Comparison of ENCODE assay signal across 11 mouse cellular contexts in genomic region chr5:24591268-24591721, GRCm38 (mm10). TPM values are rescaled to one million over a fixed set of nuclear protein-coding genes. Genes with fewer than 3 reads are reported as not detected.
A peak's percentile ranks its signal among the peaks of the same experiment; 100 is the strongest.
DNase-seq lines count a peak whose midpoint lies in the region; ATAC-seq and TF ChIP-seq lines count a peak whose summit lies in the region.
"Had no signal": no experiment of that assay in that cellular context is flagged by ENCODE, and none has a peak within 500 bp of the region (broad histone marks: within the 10 kb centered on the region; RNA-seq: fewer than 3 reads in every experiment).

No protein-coding gene starts in this region.

- TF ChIP-seq POLR2A in heart, adult 2 months (IDR thresholded peaks at IDR 0.05; ENCODE audit: insufficient read depth, low read depth, low read length), result no peak
- TF ChIP-seq POLR2A in liver, adult 2 months (IDR thresholded peaks at IDR 0.05; ENCODE audit: extremely low read depth, insufficient read depth, low read length), result no peak

- no peaks in the 10 kb centered on the region for H3K36me3 ChIP-seq in heart, adult 2 months (ENCODE audit: control insufficient read depth, insufficient read depth, low read length)
- peaks cover 82% of the 10 kb centered on the region for H3K36me3 ChIP-seq in heart, embryonic 14.5 days (ENCODE audit: control insufficient read depth, insufficient read depth, low read length)
- peaks cover 3% of the 10 kb centered on the region for H3K36me3 ChIP-seq in liver, adult 2 months (ENCODE audit: control insufficient read depth, insufficient read depth, low read length)

- no peak for TF ChIP-seq EP300 in heart, adult 2 months (IDR thresholded peaks at IDR 0.05; ENCODE audit: insufficient read depth, low read depth, low read length)

- peaks cover 3% of the 10 kb centered on the region; the same call in 1 of the 2 replicates for H3K4me1 ChIP-seq in heart, adult 2 months (ENCODE audit: control insufficient read depth, insufficient read depth, low read length)
- H3K4me1 ChIP-seq in heart, embryonic 14.5 days (ENCODE audit: control insufficient read depth in 2 of 2, insufficient read depth in 2 of 2, low read length in 2 of 2), result peaks cover 11 to 24% of the 10 kb centered on the region in 2 experiments; a peak in 3 of 4 replicates
- H3K4me1 ChIP-seq in liver, adult 2 months (ENCODE audit: control insufficient read depth, insufficient read depth, low read length), result peaks cover 13% of the 10 kb centered on the region; the same call in 1 of the 2 replicates

- intact Hi-C loops in heart, adult 2 months (cut with DNase I), result no loop called here
- intact Hi-C loops in heart, postnatal 14 days (cut with DNase I), result no loop called here

- no peak for ATAC-seq in heart, embryonic 14.5 days (ENCODE audit: insufficient number of reproducible peaks, insufficient read depth, low FRiP score, low read depth)

- no peak for TF ChIP-seq CTCF in heart, adult 2 months (IDR thresholded peaks at IDR 0.05)
- no peak for TF ChIP-seq CTCF in liver, adult 2 months (IDR thresholded peaks at IDR 0.05; ENCODE audit: low read depth, low read length)

- WGBS in heart, adult 2 months, result 38% methylated on average over 23 of the region's 23 CpGs
- WGBS in heart, embryonic 14.5 days, result 34% methylated on average over 23 of the region's 23 CpGs
- WGBS in liver, adult 2 months, result 47% methylated on average over 23 of the region's 23 CpGs

- H3K9ac ChIP-seq in heart, adult 2 months (ENCODE audit: low read depth, low read length), result peak overlapping the region; percentile 50
- peak overlapping the region; percentile 48 for H3K9ac ChIP-seq in heart, embryonic 14.5 days (ENCODE audit: low read length)
- no peak overlapping the region for H3K9ac ChIP-seq in liver, adult 2 months (ENCODE audit: low read depth, low read length)

- H3K4me2 ChIP-seq in heart, embryonic 14.5 days (ENCODE audit: low read length), result peak overlapping the region; percentile 25

- no peaks in the 10 kb centered on the region for H3K27me3 ChIP-seq in heart, adult 2 months (ENCODE audit: control insufficient read depth, insufficient read depth, low read length)
- H3K27me3 ChIP-seq in heart, embryonic 14.5 days (ENCODE audit: control insufficient read depth, insufficient read depth, low read length), result no peaks in the 10 kb centered on the region
- H3K27me3 ChIP-seq in liver, adult 2 months (ENCODE audit: control insufficient read depth, insufficient read depth, low read length), result no peaks in the 10 kb centered on the region

- H3K9me3 ChIP-seq in heart, embryonic 14.5 days (ENCODE audit: control insufficient read depth, low read length), result no peaks in the 10 kb centered on the region

- no peak for DNase-seq in heart, adult 2 months
- no peak for DNase-seq in heart, postnatal 14 days
- DNase-seq in adrenal gland, adult 8-10 months, result peak; percentile 66
- DNase-seq in liver, adult 2 months (ENCODE audit: extremely low read depth, low read depth, low spot score), result no peak
- DNase-seq in yolk sac, embryonic 10.5 days (ENCODE audit: low spot score), result peak; percentile 56
- no peak for DNase-seq in B cell, adult 2 months
- no peak for DNase-seq in layer of hippocampus, adult 11-12 months (ENCODE audit: low spot score)

- H3K4me3 ChIP-seq in heart, adult 2 months, result peak overlapping the region; percentile 34
- H3K4me3 ChIP-seq in heart, embryonic 14.5 days (ENCODE audit: control insufficient read depth in 1 of 2, insufficient read depth in 1 of 2, low read depth in 1 of 2, low read length in 2 of 2), result no peak overlapping the region
- H3K4me3 ChIP-seq in liver, adult 2 months (ENCODE audit: insufficient read depth, low read depth, low read length), result peak overlapping the region; percentile 29; the same call in 1 of the 2 replicates

- peak overlapping the region; percentile 4; the same call in 1 of the 2 replicates for H3K27ac ChIP-seq in heart, adult 2 months
- H3K27ac ChIP-seq in heart, embryonic 14.5 days (replicated peaks in 1 of 2; ENCODE audit: control insufficient read depth in 1 of 2, insufficient read depth in 1 of 2, low read depth in 2 of 2, low read length in 2 of 2), result 0 out of 4 replicates have a peak overlapping the region, but pooled peaks of 1 of the 2 experiments have one; percentile 9
- no peak overlapping the region for H3K27ac ChIP-seq in liver, adult 2 months (replicated peaks; ENCODE audit: insufficient read depth, low read depth, low read length)

- no peaks in the 10 kb centered on the region for H3K79me2 ChIP-seq in heart, adult 2 months (replicated peaks; ENCODE audit: control insufficient read depth, insufficient read depth, low read length)
- peaks cover 9% of the 10 kb centered on the region; the same call in 1 of the 2 replicates for H3K79me2 ChIP-seq in liver, adult 2 months (ENCODE audit: control insufficient read depth, insufficient read depth, low read length)

RNA-seq across cellular contexts. Expression of gene Chpf2, which starts 4.8 kb away (rescaled TPM):
- 1 to 10 TPM; 7.5 to 9.0 TPM for total RNA-seq in heart, adult 2 months (2021)
- polyA plus RNA-seq in heart, adult 2 months (2012; rRNA removed), result 9.9 and 12.3 TPM in 2 replicates
- 10 to 100 TPM; 12.4 to 14.3 TPM for total RNA-seq in heart, postnatal 14 days (2021)
- total RNA-seq in adrenal gland, adult 8-10 months (2022), result 10 to 100 TPM; 38.1 to 70.3 (median 57.1) TPM
- polyA plus RNA-seq in heart, embryonic 14.5 days (2014; fragmentation: Nextera tagmentation; extraction: Ambion mirVana), result 8.6 and 8.9 TPM in 2 replicates
- 9.5 and 14.2 TPM in 2 replicates for total RNA-seq in liver, adult 2 months (2014; rRNA removed)
- 21.1 and 22.4 TPM in 2 replicates for polyA plus RNA-seq in liver, adult 2 months (2012; rRNA removed)

RNA-seq across cellular contexts. Expression of gene Abcf2, which starts 14.0 kb away (rescaled TPM):
- total RNA-seq in heart, adult 2 months (2021), result 10 to 100 TPM; 52.5 to 55.8 TPM
- polyA plus RNA-seq in heart, adult 2 months (2012; rRNA removed), result 43.3 and 57.2 TPM in 2 replicates
- total RNA-seq in heart, postnatal 14 days (2021), result 10 to 100 TPM; 44.0 to 45.7 TPM
- total RNA-seq in adrenal gland, adult 8-10 months (2022), result 10 to 100 TPM; 59.5 to 89.6 (median 75.2) TPM
- polyA plus RNA-seq in heart, embryonic 14.5 days (2014; fragmentation: Nextera tagmentation; extraction: Ambion mirVana), result 57.4 and 60.8 TPM in 2 replicates
- 25.0 and 25.9 TPM in 2 replicates for total RNA-seq in liver, adult 2 months (2014; rRNA removed)
- polyA plus RNA-seq in liver, adult 2 months (2012; rRNA removed), result 27.1 and 31.9 TPM in 2 replicates

RNA-seq across cellular contexts. Expression of gene Smarcd3, which starts 32.9 kb away (rescaled TPM):
- 10 to 100 TPM; 58.7 to 61.8 TPM for total RNA-seq in heart, adult 2 months (2021)
- 60.2 and 61.0 TPM in 2 replicates for polyA plus RNA-seq in heart, adult 2 months (2012; rRNA removed)
- 10 to 100 TPM; 59.2 to 60.7 TPM for total RNA-seq in heart, postnatal 14 days (2021)
- 10 to 100 TPM; 14.3 to 42.2 (median 24.7) TPM for total RNA-seq in adrenal gland, adult 8-10 months (2022)
- 71.0 and 78.4 TPM in 2 replicates for polyA plus RNA-seq in heart, embryonic 14.5 days (2014; fragmentation: Nextera tagmentation; extraction: Ambion mirVana)
- total RNA-seq in liver, adult 2 months (2014; rRNA removed), result 0.55 and 1.3 TPM in 2 replicates
- 1.3 TPM in 2 replicates for polyA plus RNA-seq in liver, adult 2 months (2012; rRNA removed)

RNA-seq across cellular contexts. Expression of gene 4931409K22Rik, which starts 34.7 kb away (rescaled TPM):
- total RNA-seq in heart, adult 2 months (2021), result not detected
- 0.06 TPM in 1 of 2 replicates, not detected in the other for polyA plus RNA-seq in heart, adult 2 months (2012; rRNA removed)
- total RNA-seq in heart, postnatal 14 days (2021), result not detected
- total RNA-seq in adrenal gland, adult 8-10 months (2022), result not detected
- not detected in 2 replicates for polyA plus RNA-seq in heart, embryonic 14.5 days (2014; fragmentation: Nextera tagmentation; extraction: Ambion mirVana)
- not detected in 2 replicates for total RNA-seq in liver, adult 2 months (2014; rRNA removed)
- not detected in 2 replicates for polyA plus RNA-seq in liver, adult 2 months (2012; rRNA removed)
- total RNA-seq: gastrocnemius, postnatal 36 days; MEL had no signal
- polyA plus RNA-seq: spleen, adult 2 months had no signal

RNA-seq across cellular contexts. Expression of gene Asb10, which starts 50.5 kb away (rescaled TPM):
- 10 to 100 TPM; 80.8 to 93.5 TPM for total RNA-seq in heart, adult 2 months (2021)
- 138 and 163 TPM in 2 replicates for polyA plus RNA-seq in heart, adult 2 months (2012; rRNA removed)
- total RNA-seq in heart, postnatal 14 days (2021), result 10 to 100 TPM; 70.2 to 72.5 TPM
- total RNA-seq in adrenal gland, adult 8-10 months (2022), result under 1 TPM; 0.37 to 0.75 (median 0.59) TPM
- 5.0 and 6.3 TPM in 2 replicates for polyA plus RNA-seq in heart, embryonic 14.5 days (2014; fragmentation: Nextera tagmentation; extraction: Ambion mirVana)
- total RNA-seq in liver, adult 2 months (2014; rRNA removed), result 0.13 TPM in 1 of 2 replicates, not detected in the other
- polyA plus RNA-seq in liver, adult 2 months (2012; rRNA removed), result 0.06 and 0.10 TPM in 2 replicates

Comparison
In these comparisons a context has a peak if more than half of its experiments do, and no peak if none do; other contexts are left out.
1. H3K4me3 ChIP-seq: peak in heart, adult 2 months (single experiment) and liver, adult 2 months (single experiment); none in heart, embryonic 14.5 days (0 of 2).
2. DNase-seq: peak in adrenal gland, adult 8-10 months (single experiment) and yolk sac, embryonic 10.5 days (single experiment); none in heart, adult 2 months (0 of 2), heart, postnatal 14 days (0 of 2), liver, adult 2 months (single experiment), B cell, adult 2 months (0 of 2) and layer of hippocampus, adult 11-12 months (single experiment).